ENCODE assay signal across 13 mouse cellular contexts in the genomic region with DNA sequence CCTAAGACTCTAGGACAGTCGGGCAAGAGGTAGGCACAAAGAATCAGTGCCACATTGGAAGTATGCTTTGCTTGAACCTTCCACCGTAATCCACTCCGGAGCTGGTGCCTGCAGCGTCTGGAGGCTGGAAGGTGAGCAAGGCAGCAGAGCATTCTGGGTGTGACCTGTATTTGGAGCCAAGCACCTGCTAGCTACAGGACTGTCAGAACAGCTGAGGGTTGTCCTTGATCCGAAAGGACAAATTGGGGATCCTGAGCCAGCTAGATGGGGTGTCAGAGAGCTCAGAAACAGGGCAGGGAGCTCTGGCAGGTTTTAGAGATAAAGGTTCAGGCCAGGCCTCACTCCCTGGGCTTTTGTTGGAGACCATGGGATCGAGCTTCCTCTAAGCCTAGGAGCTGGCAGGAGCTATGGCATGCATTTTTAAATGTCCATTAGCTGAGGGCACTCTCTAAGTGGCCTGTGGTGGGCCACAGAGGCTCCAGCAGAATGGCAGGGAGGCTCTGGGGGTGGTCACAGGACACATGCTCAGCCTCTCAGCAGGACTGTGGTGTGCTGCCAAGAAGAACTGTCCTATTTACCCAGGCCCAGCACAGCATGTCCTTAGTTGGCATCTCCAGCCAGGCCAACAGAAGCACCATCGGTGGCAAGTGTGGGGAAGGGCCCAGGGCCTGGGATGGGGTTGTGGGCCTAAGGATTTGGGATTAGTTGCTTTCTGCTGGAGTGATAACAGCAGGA. TPM values are rescaled to one million over a fixed set of nuclear protein-coding genes. Genes with fewer than 3 reads are reported as not detected.
DNase-seq lines count a peak whose midpoint lies in the region; ATAC-seq lines count a peak whose summit lies in the region.
"Had no signal": no experiment of that assay in that cellular context is flagged by ENCODE, and none has a peak within 500 bp of the region (broad histone marks: within the 10 kb centered on the region; RNA-seq: fewer than 3 reads in every experiment).

No protein-coding gene starts in this region.

- no peak for ATAC-seq in hindbrain, embryonic 11.5 days (ENCODE audit: low FRiP score)
- no peak for ATAC-seq in hindbrain, embryonic 12.5 days (ENCODE audit: low FRiP score)
- ATAC-seq in midbrain, embryonic 16.5 days, result no peak
- ATAC-seq: activated CD4-positive, CD25-positive, alpha-beta regulatory T cell, adult 4 months had no signal

- 71% methylated on average over 7 of the region's 7 CpGs for WGBS in hindbrain, embryonic 11.5 days
- 78% methylated on average over 7 of the region's 7 CpGs for WGBS in hindbrain, embryonic 12.5 days
- WGBS in midbrain, embryonic 16.5 days, result 72% methylated on average over 7 of the region's 7 CpGs

- no peaks in the 10 kb centered on the region for H3K27me3 ChIP-seq in hindbrain, embryonic 11.5 days (ENCODE audit: control insufficient read depth, insufficient read depth, low read length)
- no peaks in the 10 kb centered on the region for H3K27me3 ChIP-seq in hindbrain, embryonic 12.5 days
- no peaks in the 10 kb centered on the region for H3K27me3 ChIP-seq in midbrain, embryonic 16.5 days (ENCODE audit: control insufficient read depth, insufficient read depth, low read depth, low read length)
- H3K27me3 ChIP-seq: forebrain, embryonic 12.5 days; heart, embryonic 13.5 days; stomach, embryonic 15.5 days had no signal

- H3K36me3 ChIP-seq in hindbrain, embryonic 11.5 days (ENCODE audit: control insufficient read depth, insufficient read depth, low read length), result no peaks in the 10 kb centered on the region
- no peaks in the 10 kb centered on the region for H3K36me3 ChIP-seq in hindbrain, embryonic 12.5 days
- no peaks in the 10 kb centered on the region for H3K36me3 ChIP-seq in midbrain, embryonic 16.5 days (ENCODE audit: control insufficient read depth, insufficient read depth, low read length)
- H3K36me3 ChIP-seq: forebrain, embryonic 12.5 days; heart, embryonic 13.5 days; stomach, embryonic 15.5 days had no signal

- H3K9me3 ChIP-seq in hindbrain, embryonic 11.5 days (ENCODE audit: control insufficient read depth, low read length), result no peaks in the 10 kb centered on the region
- H3K9me3 ChIP-seq in hindbrain, embryonic 12.5 days (replicated peaks), result no peaks in the 10 kb centered on the region
- no peaks in the 10 kb centered on the region for H3K9me3 ChIP-seq in midbrain, embryonic 16.5 days (replicated peaks; ENCODE audit: control insufficient read depth, low read length, poor library complexity, severe bottlenecking)
- H3K9me3 ChIP-seq: forebrain, embryonic 12.5 days; heart, embryonic 13.5 days; stomach, embryonic 15.5 days had no signal

- no peak for DNase-seq in hindbrain, embryonic 11.5 days (ENCODE audit: low spot score)
- DNase-seq in ES-CJ7 (ENCODE audit: low read depth, low spot score), result peak; percentile 69
- peak; percentile 40 for DNase-seq in R1 (ENCODE audit: low read depth, low spot score)
- DNase-seq in cerebellum, postnatal 25 days, result peak; percentile 54 to 58
- no peak for DNase-seq in embryo, embryonic 10 days (ENCODE audit: low spot score)
- DNase-seq: lung, adult 18-20 months; right cerebral cortex, postnatal 25 days had no signal

- 0 out of 2 replicates have a peak overlapping the region, but pooled peaks have one; percentile 11 for H3K9ac ChIP-seq in hindbrain, embryonic 11.5 days (ENCODE audit: low read depth, low read length)
- no peak overlapping the region for H3K9ac ChIP-seq in hindbrain, embryonic 12.5 days
- no peak overlapping the region for H3K9ac ChIP-seq in midbrain, embryonic 16.5 days (ENCODE audit: low read depth, low read length)
- H3K9ac ChIP-seq: forebrain, embryonic 12.5 days; stomach, embryonic 15.5 days had no signal

- H3K27ac ChIP-seq in hindbrain, embryonic 11.5 days (ENCODE audit: low read depth, low read length), result no peak overlapping the region
- H3K27ac ChIP-seq in hindbrain, embryonic 12.5 days, result no peak overlapping the region
- no peak overlapping the region for H3K27ac ChIP-seq in midbrain, embryonic 16.5 days (ENCODE audit: low read length)
- H3K27ac ChIP-seq: forebrain, embryonic 12.5 days; heart, embryonic 13.5 days; stomach, embryonic 15.5 days had no signal

- no peak overlapping the region for H3K4me3 ChIP-seq in hindbrain, embryonic 11.5 days (ENCODE audit: low read depth, low read length)
- H3K4me3 ChIP-seq in hindbrain, embryonic 12.5 days, result no peak overlapping the region
- H3K4me3 ChIP-seq in midbrain, embryonic 16.5 days (ENCODE audit: low read depth, low read length), result no peak overlapping the region
- H3K4me3 ChIP-seq: forebrain, embryonic 12.5 days; heart, embryonic 13.5 days; stomach, embryonic 15.5 days had no signal

- no peak overlapping the region for H3K4me2 ChIP-seq in hindbrain, embryonic 11.5 days (replicated peaks; ENCODE audit: low read depth, low read length)
- no peak overlapping the region for H3K4me2 ChIP-seq in hindbrain, embryonic 12.5 days (replicated peaks)
- no peak overlapping the region for H3K4me2 ChIP-seq in midbrain, embryonic 16.5 days (ENCODE audit: low read length)
- H3K4me2 ChIP-seq: forebrain, embryonic 12.5 days; heart, embryonic 13.5 days; stomach, embryonic 15.5 days had no signal

- no peaks in the 10 kb centered on the region for H3K4me1 ChIP-seq in hindbrain, embryonic 11.5 days (replicated peaks; ENCODE audit: control insufficient read depth, insufficient read depth, low read length)
- H3K4me1 ChIP-seq in hindbrain, embryonic 12.5 days, result no peaks in the 10 kb centered on the region
- H3K4me1 ChIP-seq in midbrain, embryonic 16.5 days (ENCODE audit: control insufficient read depth, insufficient read depth, low read length), result no peaks in the 10 kb centered on the region
- H3K4me1 ChIP-seq: forebrain, embryonic 12.5 days had no signal

RNA-seq across cellular contexts. Expression of gene Trappc10, which starts 16.6 kb away (rescaled TPM):
- polyA plus RNA-seq in hindbrain, embryonic 11.5 days (2014; fragmentation: Nextera tagmentation; extraction: Ambion mirVana), result 17.7 and 21.2 TPM in 2 replicates
- polyA plus RNA-seq in hindbrain, embryonic 12.5 days (2016; fragmentation: Nextera tagmentation; extraction: Ambion mirVana), result 23.4 and 26.0 TPM in 2 replicates
- polyA plus RNA-seq in midbrain, embryonic 16.5 days (2015; fragmentation: Nextera tagmentation; extraction: Ambion mirVana), result 22.4 and 27.1 TPM in 2 replicates

Comparison
In these comparisons a context has a peak if more than half of its experiments do, and no peak if none do; other contexts are left out.
1. DNase-seq: peak in ES-CJ7 (single experiment), R1 (single experiment) and cerebellum, postnatal 25 days (2 of 2); none in hindbrain, embryonic 11.5 days (single experiment) and embryo, embryonic 10 days (single experiment).